Mouse (Mus musculus) testis, adult 2 months (tissue): ENCODE measurements around the gene Klhl10. TPM values are rescaled to one million over a fixed set of nuclear protein-coding genes. Genes with fewer than 3 reads are reported as not detected.

Source experiments
- H3K27ac ChIP-seq: fragments of 200-500 bp; 2 replicates; pipeline ENCODE4 v1.5.1; 2012; ENCODE audit warnings: low read depth, low read length; ENCODE audit not compliant: control insufficient read depth, insufficient read depth
- H3K27me3 ChIP-seq: fragments of 200-500 bp; 2 replicates; pipeline ENCODE4 v1.6.1; 2012; ENCODE audit warnings: mild to moderate bottlenecking, low read length, moderate library complexity; ENCODE audit not compliant: control insufficient read depth, insufficient read depth
- H3K36me3 ChIP-seq: fragments of 200-500 bp; 2 replicates; pipeline ENCODE4 v1.6.1; 2012; ENCODE audit warnings: mild to moderate bottlenecking, low read length; ENCODE audit not compliant: control insufficient read depth, insufficient read depth
- H3K4me1 ChIP-seq: fragments of 200-500 bp; 2 replicates; pipeline ENCODE4 v1.6.1; 2012; ENCODE audit warnings: low read length; ENCODE audit not compliant: control insufficient read depth, insufficient read depth
- H3K4me3 ChIP-seq: fragments of 200-500 bp; 2 replicates; pipeline ENCODE4 v1.5.1; 2012; ENCODE audit warnings: low read depth, mild to moderate bottlenecking, low read length, moderate library complexity, mixed read lengths; ENCODE audit not compliant: control insufficient read depth
- CTCF ChIP-seq: fragments of 200-500 bp; IDR thresholded peaks from 2 replicates; pipeline ENCODE4 v1.5.1; 2012; ENCODE audit warnings: low read depth, mild to moderate bottlenecking, inconsistent platforms, low read length, moderate library complexity; ENCODE audit not compliant: control insufficient read depth, insufficient read depth, insufficient replicate concordance
- POLR2A ChIP-seq: fragments of 200-500 bp; IDR thresholded peaks from 2 replicates; pipeline ENCODE4 v1.6.1; 2012; ENCODE audit warnings: low read depth, mild to moderate bottlenecking, inconsistent platforms, low read length, moderate library complexity; ENCODE audit not compliant: control insufficient read depth
- polyA plus RNA-seq: library from polyadenylated mRNA; depleted of rRNA; stranded (reverse); fragments of >200 nt; gene quantifications from 2 replicates; pipeline ENCODE4 v1.2.3, GENCODE M21; 2012

Klhl10 gene
- polyA plus RNA-seq, 1 experiment = 444 TPM

DNA sequence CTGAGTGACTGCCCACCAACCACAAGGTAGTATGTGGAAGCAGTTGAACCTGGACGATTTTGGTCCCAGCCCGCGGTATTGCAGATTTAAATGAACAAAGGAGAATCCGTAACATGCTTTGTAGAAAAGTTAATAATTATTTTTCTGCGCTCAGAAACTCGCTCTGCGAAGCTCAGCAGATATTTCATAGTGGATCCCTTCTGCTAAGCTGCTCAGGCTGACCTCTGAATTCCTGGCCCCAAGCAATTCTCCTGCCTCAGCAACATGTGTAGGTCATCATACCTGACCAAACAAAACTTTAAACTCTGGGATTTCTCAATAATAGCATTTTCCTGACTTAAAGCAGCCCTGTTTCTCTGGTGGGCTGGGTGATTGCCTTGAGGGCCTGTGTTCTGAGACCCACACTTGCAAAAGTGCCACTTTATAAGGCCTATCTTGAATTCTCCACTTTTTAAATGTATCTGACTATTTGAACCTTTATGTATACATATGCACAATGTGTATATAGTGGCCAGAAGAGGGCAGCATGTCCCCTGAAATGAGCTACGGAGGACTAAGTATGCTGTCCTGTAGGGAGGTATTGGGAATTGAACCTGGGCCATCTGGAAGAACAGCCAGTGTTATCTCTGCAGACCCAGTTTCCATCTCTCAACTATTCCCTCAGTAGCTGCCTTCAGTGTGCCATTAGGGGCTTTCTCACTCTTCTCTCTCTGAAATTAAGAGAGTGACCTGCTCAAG lies 44.3 kb downstream of the Klhl10 start:
- Histone ChIP-seq H3K36me3 (peaks cover 2% of the 10 kb centered on the region), H3K27me3 (no peaks in the 10 kb centered on the region), H3K4me3 (no peak overlapping the region), H3K27ac (no peak overlapping the region), H3K4me1 (no peaks in the 10 kb centered on the region)
- TF ChIP-seq POLR2A = no peak

DNA sequence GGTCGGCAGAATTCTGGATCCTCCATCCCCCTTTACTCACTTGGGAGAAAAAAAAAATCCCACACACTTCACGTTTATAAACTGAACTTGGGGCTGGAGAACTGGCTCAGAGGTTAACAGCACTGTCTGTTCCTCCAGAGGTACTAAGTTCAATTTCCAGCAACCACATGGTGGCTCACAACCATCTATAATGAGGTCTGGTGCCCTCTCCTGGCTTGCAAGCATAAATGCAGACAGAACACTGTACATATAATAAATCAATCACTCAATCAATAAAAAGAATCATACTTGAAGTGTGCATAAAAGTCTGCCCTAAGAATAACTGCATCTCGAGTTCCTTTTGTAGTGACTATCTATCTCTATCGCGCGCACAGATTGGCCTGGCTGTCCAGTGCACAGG lies 49.2 kb downstream of the Klhl10 start:
- TF ChIP-seq CTCF (no peak), POLR2A (no peak)
- no peak overlapping the region for H3K27ac ChIP-seq
- no peaks in the 10 kb centered on the region for H3K27me3 ChIP-seq
- H3K4me1 ChIP-seq = no peaks in the 10 kb centered on the region
- H3K36me3 ChIP-seq = no peaks in the 10 kb centered on the region; the same call in none of the 2 replicates
- H3K4me3 ChIP-seq = no peak overlapping the region

DNA sequence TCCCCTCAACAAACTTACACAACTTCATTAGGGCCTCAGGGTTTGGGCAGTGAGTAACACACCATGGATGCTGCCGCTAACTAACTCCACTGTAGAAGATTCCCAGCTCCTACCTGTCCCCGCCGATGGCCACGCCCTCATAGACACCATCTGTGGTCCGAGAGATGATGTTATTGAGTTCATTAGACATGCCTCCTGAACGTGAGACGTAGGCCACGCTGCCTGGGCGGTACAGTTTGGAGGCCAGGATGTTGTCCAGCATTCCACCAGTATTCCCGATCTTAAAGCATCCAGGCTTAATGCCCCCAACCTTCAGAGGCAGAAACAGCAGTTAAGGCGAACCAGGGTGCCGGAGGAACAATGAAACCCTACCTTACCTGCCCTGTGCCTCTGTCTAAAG lies 52.1 kb downstream of the Klhl10 start:
- Histone ChIP-seq H3K4me1 (no peaks in the 10 kb centered on the region), H3K27ac (no peak overlapping the region), H3K36me3 (no peaks in the 10 kb centered on the region; the same call in none of the 2 replicates), H3K27me3 (no peaks in the 10 kb centered on the region), H3K4me3 (no peak overlapping the region)
- no peak for TF ChIP-seq CTCF
- TF ChIP-seq POLR2A = no peak

DNA sequence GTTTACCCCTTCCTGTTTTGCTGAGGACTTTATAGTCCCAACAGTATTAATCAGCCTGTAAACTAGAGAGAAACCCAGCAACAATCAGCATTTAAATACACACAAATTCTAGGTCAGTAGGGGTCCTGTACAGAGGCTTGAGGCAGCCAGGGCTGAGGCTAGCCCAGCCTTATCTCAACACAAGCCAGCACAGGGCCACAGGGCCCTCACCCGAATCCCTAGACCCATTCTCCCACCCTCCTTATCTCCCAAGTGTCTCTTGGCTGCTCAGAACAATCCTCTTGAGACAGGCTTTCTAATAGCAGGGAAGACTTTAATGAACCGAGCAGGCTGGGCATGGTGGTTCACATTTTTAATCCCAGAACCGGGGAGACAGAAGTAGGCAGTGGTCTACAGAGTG lies 58.5 kb downstream of the Klhl10 start:
- H3K27ac ChIP-seq = no peak overlapping the region
- no peaks in the 10 kb centered on the region for H3K27me3 ChIP-seq
- no peak overlapping the region for H3K4me3 ChIP-seq
- no peak for TF ChIP-seq POLR2A
- no peak for TF ChIP-seq CTCF
- no peaks in the 10 kb centered on the region; the same call in none of the 2 replicates for H3K36me3 ChIP-seq
- H3K4me1 ChIP-seq = no peaks in the 10 kb centered on the region

DNA sequence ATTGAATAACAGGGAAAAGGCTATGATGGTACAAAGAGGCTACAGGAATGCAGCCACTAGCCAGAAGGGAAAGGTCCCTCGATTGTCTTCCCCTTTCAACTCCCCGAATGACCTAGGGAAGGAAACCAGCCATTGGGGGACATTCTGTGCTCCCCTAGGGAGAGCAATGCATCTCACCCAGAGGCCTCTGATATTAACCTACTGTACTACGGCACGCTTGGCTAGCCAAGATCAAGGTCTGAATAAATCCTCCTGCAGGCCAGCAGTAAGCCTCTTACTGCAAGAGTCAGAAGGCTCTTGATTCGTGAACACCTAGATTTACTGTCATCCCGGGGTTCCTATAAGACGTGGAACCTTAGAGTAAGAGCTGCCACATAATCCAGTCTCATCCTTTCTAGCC lies 58.9 kb downstream of the Klhl10 start:
- Histone ChIP-seq H3K4me1 (no peaks in the 10 kb centered on the region), H3K27me3 (no peaks in the 10 kb centered on the region), H3K27ac (no peak overlapping the region), H3K4me3 (no peak overlapping the region), H3K36me3 (no peaks in the 10 kb centered on the region; the same call in 1 of the 2 replicates)
- TF ChIP-seq CTCF (no peak), POLR2A (no peak)

DNA sequence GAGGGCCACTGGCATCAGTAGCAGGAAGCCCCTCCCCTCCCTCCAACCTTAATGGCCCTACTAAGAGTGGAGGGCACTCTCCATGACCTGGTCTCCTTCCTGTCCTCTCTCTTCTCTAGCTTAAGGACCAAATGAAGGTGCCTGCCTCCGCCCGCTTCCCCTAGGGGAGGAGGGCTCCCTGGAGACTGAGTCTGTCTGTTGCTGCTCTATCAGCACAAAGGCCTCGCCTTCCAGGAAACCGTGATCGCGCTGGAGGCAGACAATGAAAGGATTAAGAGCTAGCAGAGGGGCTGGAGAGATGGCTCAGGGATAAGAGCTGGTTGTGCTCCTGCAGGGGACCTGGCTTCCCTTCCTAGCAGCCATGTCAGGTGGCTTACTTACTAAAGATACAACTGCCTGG lies 59.6 kb downstream of the Klhl10 start:
- Histone ChIP-seq H3K27me3 (no peaks in the 10 kb centered on the region), H3K36me3 (no peaks in the 10 kb centered on the region; the same call in 1 of the 2 replicates), H3K4me3 (no peak overlapping the region), H3K27ac (no peak overlapping the region), H3K4me1 (no peaks in the 10 kb centered on the region)
- TF ChIP-seq POLR2A (no peak), CTCF (no peak)

DNA sequence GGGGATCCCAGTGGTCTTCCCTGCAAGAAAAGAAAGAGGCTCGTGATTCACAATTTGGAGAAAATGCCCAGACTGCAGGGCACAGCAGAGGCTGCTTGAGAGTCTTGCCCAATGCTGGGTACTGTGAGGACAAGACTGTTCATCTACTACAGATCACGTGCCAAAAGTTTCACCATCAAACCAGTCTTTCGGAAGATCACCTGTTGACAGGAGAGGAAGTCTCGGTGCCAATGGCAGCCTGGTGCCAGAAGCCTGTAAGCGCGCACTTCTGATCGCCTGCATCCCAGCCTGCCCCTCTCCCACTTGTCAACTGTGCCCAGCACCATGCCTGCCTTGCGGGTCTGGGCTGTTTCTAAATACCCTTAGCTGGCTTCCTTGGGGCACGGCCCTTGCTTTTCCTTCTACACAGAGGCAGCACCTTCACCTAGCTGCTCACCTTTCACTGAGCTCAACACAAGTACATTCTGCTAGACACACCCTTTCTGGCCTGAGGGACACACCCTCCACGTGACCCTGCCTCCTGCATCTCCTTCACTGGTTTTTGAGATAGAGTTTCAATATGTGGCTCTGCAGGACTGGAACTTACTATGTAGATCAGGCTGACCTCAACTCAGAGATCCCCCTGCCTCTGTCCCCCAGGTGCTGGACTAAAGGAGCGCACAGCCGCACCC lies 63.4 kb downstream of the Klhl10 start:
- TF ChIP-seq CTCF (no peak), POLR2A (no peak)
- Histone ChIP-seq H3K27ac (no peak overlapping the region), H3K27me3 (no peaks in the 10 kb centered on the region), H3K4me3 (no peak overlapping the region), H3K4me1 (no peaks in the 10 kb centered on the region), H3K36me3 (no peaks in the 10 kb centered on the region; the same call in 1 of the 2 replicates)
